Mouse (Mus musculus): ENCODE results near the gene 4921509C19Rik.

- TF ChIP-seq POLR2A (IDR thresholded peaks at IDR 0.05; ENCODE audit: insufficient read depth, low read length), result peak; percentile 62
- TF ChIP-seq CTCF (IDR thresholded peaks at IDR 0.05; ENCODE audit: low read depth, low read length), result peak; percentile 79
Observed at GRCm38 (mm10) chr2:151494035-151494803, 18.3 kb upstream of the 4921509C19Rik start, which contains the start of gene Nsfl1c.
